Mouse (Mus musculus): ENCODE measurements around the gene Carmil3. TPM values are rescaled to one million over a fixed set of nuclear protein-coding genes. Genes with fewer than 3 reads are reported as not detected.

The Carmil3 gene
- polyA plus RNA-seq, 1 experiment from 2014 or later = 14.6 TPM

- 0 out of 2 replicates have a peak, but pooled peaks cover 2% of the 10 kb centered on the region for H3K4me1 ChIP-seq (replicated peaks; ENCODE audit: control insufficient read depth, insufficient read depth, low read length)
- ATAC-seq (replicated peaks; ENCODE audit: low FRiP score) (peak; percentile 96), DNase-seq (ENCODE audit: low spot score) (peak; percentile 88)
- peak within 1 kb of the TSS; percentile 78 for H3K9ac ChIP-seq (ENCODE audit: low read length)
- no peaks in the 10 kb centered on the region for H3K36me3 ChIP-seq (ENCODE audit: control insufficient read depth, insufficient read depth, low read length)
- no peaks in the 10 kb centered on the region for H3K9me3 ChIP-seq (ENCODE audit: control insufficient read depth, low read length)
- H3K4me2 ChIP-seq (ENCODE audit: low read depth, low read length, severe bottlenecking) = peak within 1 kb of the TSS; percentile 68
- no peaks in the 10 kb centered on the region for H3K27me3 ChIP-seq (ENCODE audit: control insufficient read depth, insufficient read depth, low read length)
- WGBS = under 1% methylated on average over 38 of the region's 38 CpGs
- peak within 1 kb of the TSS; percentile 68 for H3K27ac ChIP-seq (ENCODE audit: low read depth, low read length)
- H3K4me3 ChIP-seq (ENCODE audit: low read depth, low read length) = peak within 1 kb of the TSS; percentile 53
Observed at GRCm38 (mm10) chr14:55478651-55479599, 11.5 kb upstream of the Carmil3 start, which contains the start of gene Dhrs4. Gene Dhrs4, plus strand, starts transcription at chr14:55478758.

- no peak overlapping the region for H3K4me2 ChIP-seq (ENCODE audit: low read depth, low read length, severe bottlenecking)
- DNase-seq (ENCODE audit: low spot score) (no peak), ATAC-seq (replicated peaks; ENCODE audit: low FRiP score) (no peak)
- H3K4me1 ChIP-seq (replicated peaks; ENCODE audit: control insufficient read depth, insufficient read depth, low read length) = 0 out of 2 replicates have a peak, but pooled peaks cover 2% of the 10 kb centered on the region
- H3K9ac ChIP-seq (ENCODE audit: low read length) = no peak overlapping the region
- H3K27ac ChIP-seq (ENCODE audit: low read depth, low read length) = no peak overlapping the region
- no peak overlapping the region for H3K4me3 ChIP-seq (ENCODE audit: low read depth, low read length)
- no peaks in the 10 kb centered on the region for H3K36me3 ChIP-seq (ENCODE audit: control insufficient read depth, insufficient read depth, low read length)
- WGBS = 92% methylated on average over 10 of the region's 10 CpGs
- H3K9me3 ChIP-seq (ENCODE audit: control insufficient read depth, low read length) = no peaks in the 10 kb centered on the region
- H3K27me3 ChIP-seq (ENCODE audit: control insufficient read depth, insufficient read depth, low read length) = no peaks in the 10 kb centered on the region
Observed at GRCm38 (mm10) chr14:55479629-55480028, 10.8 kb upstream of the Carmil3 start.

- Histone ChIP-seq H3K27me3 (ENCODE audit: control insufficient read depth, insufficient read depth, low read length) (no peaks in the 10 kb centered on the region), H3K36me3 (ENCODE audit: control insufficient read depth, insufficient read depth, low read length) (no peaks in the 10 kb centered on the region), H3K9ac (ENCODE audit: low read length) (no peak overlapping the region), H3K9me3 (ENCODE audit: control insufficient read depth, low read length) (no peaks in the 10 kb centered on the region), H3K4me2 (ENCODE audit: low read depth, low read length, severe bottlenecking) (no peak overlapping the region), H3K4me1 (replicated peaks; ENCODE audit: control insufficient read depth, insufficient read depth, low read length) (no peaks in the 10 kb centered on the region), H3K27ac (ENCODE audit: low read depth, low read length) (peak overlapping the region; percentile 46; the same call in 1 of the 2 replicates), H3K4me3 (ENCODE audit: low read depth, low read length) (no peak overlapping the region)
- ATAC-seq (replicated peaks; ENCODE audit: low FRiP score) = peak; percentile 49; the same call in 1 of the 2 replicates
- WGBS = 69% methylated on average over 5 of the region's 5 CpGs
- no peak for DNase-seq (ENCODE audit: low spot score)
Observed at GRCm38 (mm10) chr14:55484430-55485085, 5.9 kb upstream of the Carmil3 start.

GRCm38 (mm10) chr14:55486836-55487235, 3.6 kb upstream of the Carmil3 start:
- Histone ChIP-seq H3K36me3 (ENCODE audit: control insufficient read depth, insufficient read depth, low read length) (no peaks in the 10 kb centered on the region), H3K9ac (ENCODE audit: low read length) (no peak overlapping the region), H3K27ac (ENCODE audit: low read depth, low read length) (no peak overlapping the region), H3K9me3 (ENCODE audit: control insufficient read depth, low read length) (no peaks in the 10 kb centered on the region), H3K4me1 (replicated peaks; ENCODE audit: control insufficient read depth, insufficient read depth, low read length) (0 out of 2 replicates have a peak, but pooled peaks cover 3% of the 10 kb centered on the region), H3K27me3 (ENCODE audit: control insufficient read depth, insufficient read depth, low read length) (no peaks in the 10 kb centered on the region), H3K4me2 (ENCODE audit: low read depth, low read length, severe bottlenecking) (no peak overlapping the region), H3K4me3 (ENCODE audit: low read depth, low read length) (no peak overlapping the region)
- ATAC-seq (replicated peaks; ENCODE audit: low FRiP score) = no peak
- WGBS = 88% methylated on average over 8 of the region's 8 CpGs
- no peak for DNase-seq (ENCODE audit: low spot score)

- DNase-seq (ENCODE audit: low spot score) (peak; percentile 86), ATAC-seq (replicated peaks; ENCODE audit: low FRiP score) (peak; percentile 85)
- peak overlapping the region; percentile 77 for H3K4me3 ChIP-seq (ENCODE audit: low read depth, low read length)
- 0 out of 2 replicates have a peak, but pooled peaks cover 3% of the 10 kb centered on the region for H3K4me1 ChIP-seq (replicated peaks; ENCODE audit: control insufficient read depth, insufficient read depth, low read length)
- 1% methylated on average over 29 of the region's 30 CpGs for WGBS
- no peaks in the 10 kb centered on the region for H3K27me3 ChIP-seq (ENCODE audit: control insufficient read depth, insufficient read depth, low read length)
- peak overlapping the region; percentile 86 for H3K9ac ChIP-seq (ENCODE audit: low read length)
- peak overlapping the region; percentile 76 for H3K27ac ChIP-seq (ENCODE audit: low read depth, low read length)
- H3K4me2 ChIP-seq (ENCODE audit: low read depth, low read length, severe bottlenecking) = peak overlapping the region; percentile 84
- no peaks in the 10 kb centered on the region; the same call in 1 of the 2 replicates for H3K36me3 ChIP-seq (ENCODE audit: control insufficient read depth, insufficient read depth, low read length)
- no peaks in the 10 kb centered on the region for H3K9me3 ChIP-seq (ENCODE audit: control insufficient read depth, low read length)
Observed at GRCm38 (mm10) chr14:55491291-55491833, 911 bp downstream of the Carmil3 start.

- H3K4me1 ChIP-seq (replicated peaks; ENCODE audit: control insufficient read depth, insufficient read depth, low read length) = 0 out of 2 replicates have a peak, but pooled peaks cover 3% of the 10 kb centered on the region
- no peak overlapping the region; the same call in 1 of the 2 replicates for H3K9ac ChIP-seq (ENCODE audit: low read length)
- no peak overlapping the region for H3K4me2 ChIP-seq (ENCODE audit: low read depth, low read length, severe bottlenecking)
- H3K27ac ChIP-seq (ENCODE audit: low read depth, low read length) = no peak overlapping the region
- H3K9me3 ChIP-seq (ENCODE audit: control insufficient read depth, low read length) = no peaks in the 10 kb centered on the region
- H3K27me3 ChIP-seq (ENCODE audit: control insufficient read depth, insufficient read depth, low read length) = no peaks in the 10 kb centered on the region
- peak overlapping the region; percentile 77; the same call in 1 of the 2 replicates for H3K4me3 ChIP-seq (ENCODE audit: low read depth, low read length)
- ATAC-seq (replicated peaks; ENCODE audit: low FRiP score) (no peak), DNase-seq (ENCODE audit: low spot score) (no peak)
- H3K36me3 ChIP-seq (ENCODE audit: control insufficient read depth, insufficient read depth, low read length) = no peaks in the 10 kb centered on the region; the same call in 1 of the 2 replicates
- 53% methylated on average over 3 of the region's 3 CpGs for WGBS
Observed at GRCm38 (mm10) chr14:55492103-55492502, 1.7 kb downstream of the Carmil3 start.

- WGBS = 73% methylated on average over 20 of the region's 20 CpGs
- DNase-seq (ENCODE audit: low spot score) = no peak
- H3K9ac ChIP-seq (ENCODE audit: low read length) = no peak overlapping the region
Observed at GRCm38 (mm10) chr14:55495509-55496240, 5.2 kb downstream of the Carmil3 start.

More at GRCm38 (mm10) chr14:55495509-55496240, 5.2 kb downstream of the Carmil3 start:
- Histone ChIP-seq H3K36me3 (ENCODE audit: control insufficient read depth, insufficient read depth, low read length) (no peaks in the 10 kb centered on the region; the same call in 1 of the 2 replicates), H3K9me3 (ENCODE audit: control insufficient read depth, low read length) (no peaks in the 10 kb centered on the region), H3K4me1 (replicated peaks; ENCODE audit: control insufficient read depth, insufficient read depth, low read length) (no peaks in the 10 kb centered on the region), H3K27me3 (ENCODE audit: control insufficient read depth, insufficient read depth, low read length) (no peaks in the 10 kb centered on the region), H3K4me2 (ENCODE audit: low read depth, low read length, severe bottlenecking) (no peak overlapping the region), H3K4me3 (ENCODE audit: low read depth, low read length) (no peak overlapping the region), H3K27ac (ENCODE audit: low read depth, low read length) (no peak overlapping the region)
- no peak for ATAC-seq (replicated peaks; ENCODE audit: low FRiP score)

Data from forebrain, embryonic 11.5 days (tissue).